Mouse (Mus musculus) ES-E14 (cell line): Measurements from ENCODE around the gene Fam169b. TPM values are rescaled to one million over a fixed set of nuclear protein-coding genes. Genes with fewer than 3 reads are reported as not detected.
"Not testable (repeated sequence)": the region's sequence is repeated elsewhere in the genome, so short reads cannot be mapped to it uniquely, and the experiment has no call there.

Experiments
- DNase-seq: peaks from one replicate; pipeline ENCODE4 v3.0.0-alpha.2; 2013; ENCODE audit warnings: low read depth, low spot score
- H3K27ac ChIP-seq: 2 replicates; pipeline ENCODE4 v1.5.1; 2012; ENCODE audit warnings: low read depth, mild to moderate bottlenecking, low read length, moderate library complexity, mixed read lengths; ENCODE audit not compliant: poor library complexity, insufficient read depth, severe bottlenecking
- H3K36me3 ChIP-seq: 2 replicates; pipeline ENCODE4 v1.6.1; 2012; ENCODE audit warnings: mild to moderate bottlenecking, low read length, moderate library complexity, mixed read lengths; ENCODE audit not compliant: control insufficient read depth, poor library complexity, insufficient read depth, severe bottlenecking
- H3K4me1 ChIP-seq, 2 experiments: fragments of 150-350 bp in 1 of 2; sonication (generic) in 1 of 2; 2 replicates each; pipeline ENCODE4 v1.6.1; 2012; ENCODE audit warnings: low read length in 2 of 2, mild to moderate bottlenecking in 1 of 2, mixed read lengths in 1 of 2; ENCODE audit not compliant: control insufficient read depth in 2 of 2, insufficient read depth in 2 of 2, poor library complexity in 1 of 2
- H3K4me3 ChIP-seq, 2 experiments: fragments of 150-350 bp in 1 of 2; sonication (generic) in 1 of 2; 2 replicates each; pipeline ENCODE4 v1.5.1; 2012; ENCODE audit warnings: low read length in 2 of 2, low read depth in 1 of 2, mild to moderate bottlenecking in 1 of 2, mixed read lengths in 1 of 2; ENCODE audit not compliant: insufficient read depth in 1 of 2, poor library complexity in 1 of 2, severe bottlenecking in 1 of 2
- H3K9ac ChIP-seq: 2 replicates; pipeline ENCODE4 v1.6.1; 2012; ENCODE audit warnings: low read depth, mild to moderate bottlenecking, low read length, mixed read lengths; ENCODE audit not compliant: poor library complexity, insufficient read depth, severe bottlenecking
- H3K9me3 ChIP-seq: fragments of 150-350 bp; sonication (generic); 2 replicates; pipeline ENCODE4 v1.6.1; 2012; ENCODE audit warnings: low read depth, mild to moderate bottlenecking, low read length; ENCODE audit not compliant: control insufficient read depth, insufficient read depth
- CHD2 ChIP-seq: IDR thresholded peaks from 2 replicates; pipeline ENCODE4 v1.6.1; 2014; ENCODE audit warnings: mild to moderate bottlenecking, low read depth, low read length, inconsistent platforms
- HCFC1 ChIP-seq: IDR thresholded peaks from 2 replicates; pipeline ENCODE4 v1.6.1; 2012; ENCODE audit warnings: low read length, inconsistent platforms, borderline replicate concordance; ENCODE audit not compliant: insufficient read depth
- MAFK ChIP-seq: IDR thresholded peaks from 2 replicates; pipeline ENCODE4 v1.6.1; 2014; ENCODE audit warnings: mild to moderate bottlenecking, low read depth, low read length, inconsistent platforms; ENCODE audit not compliant: insufficient read depth
- ZC3H11A ChIP-seq: IDR thresholded peaks from 2 replicates; pipeline ENCODE4 v1.6.1; 2012; ENCODE audit warnings: low read depth, mild to moderate bottlenecking, inconsistent platforms, low read length, borderline replicate concordance
- ZNF384 ChIP-seq: IDR thresholded peaks from 2 replicates; pipeline ENCODE4 v1.6.1; 2012; ENCODE audit warnings: low read depth, low read length, inconsistent platforms
- in situ Hi-C, 2 experiments: fragments of 600-800 bp; cut with MboI; formaldehyde crosslinking; loops; one replicate each; pipeline ENCODE4 v1.15.1; 2025; ENCODE audit warnings: low sequenced_read_pairs in 2 of 2, inconsistent platforms in 1 of 2; ENCODE audit not compliant: unreplicated experiment in 2 of 2
- total RNA-seq: library from RNA; depleted of rRNA; stranded (reverse); fragments of 300-350 nt; gene quantifications from 2 replicates; pipeline ENCODE4 v1.2.3, GENCODE M21; 2012

Fam169b gene
- total RNA-seq, 1 experiment = 5.7 TPM

GRCm38 (mm10) chr7:68283776-68284175, 10.1 kb downstream of the Fam169b start:
- DNase-seq = no peak
- Histone ChIP-seq H3K36me3 (peaks cover 1% of the 10 kb centered on the region; the same call in 1 of the 2 replicates), H3K4me1 (peaks cover 3 to 20% of the 10 kb centered on the region in 2 experiments; a peak in 2 of 4 replicates), H3K4me3 (no peak overlapping the region), H3K27ac (no peak overlapping the region), H3K9me3 (no peaks in the 10 kb centered on the region), H3K9ac (no peak overlapping the region)
- in situ Hi-C loops = no loop called here
- no peak for TF ChIP-seq HCFC1

DNA sequence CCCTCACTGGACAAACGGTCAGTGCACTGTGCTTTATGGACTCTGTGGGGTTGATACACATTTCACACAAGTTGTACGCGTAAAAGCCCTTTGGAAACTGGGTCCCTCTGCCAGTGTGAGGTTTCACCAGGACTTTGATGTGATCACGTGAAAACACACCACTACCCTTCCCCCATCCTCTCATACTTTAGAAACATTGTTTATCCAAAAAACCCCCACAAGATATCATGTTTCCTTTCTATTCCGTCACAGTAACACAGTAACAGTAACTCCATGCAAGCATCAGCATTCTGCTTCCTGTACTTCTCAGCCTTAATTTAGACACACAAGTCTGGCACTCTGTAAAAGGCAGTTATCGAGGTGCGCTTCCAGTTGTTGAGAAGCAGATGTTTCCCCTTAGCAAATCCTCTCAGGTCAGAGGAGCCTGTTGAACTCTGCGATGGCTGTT, 12.2 kb downstream of the Fam169b start:
- TF ChIP-seq ZNF384 = no peak
- no peaks in the 10 kb centered on the region for H3K36me3 ChIP-seq
- no peak overlapping the region for H3K4me3 ChIP-seq
- peaks cover 1 to 6% of the 10 kb centered on the region in 2 experiments; a peak in 2 of 4 replicates for H3K4me1 ChIP-seq
- no peak overlapping the region for H3K27ac ChIP-seq
- H3K9me3 ChIP-seq = no peaks in the 10 kb centered on the region
- H3K9ac ChIP-seq = no peak overlapping the region
- DNase-seq = no peak
- in situ Hi-C loops = no loop called here

- no peak overlapping the region for H3K9ac ChIP-seq
- in situ Hi-C loops = no loop called here
- H3K36me3 ChIP-seq = no peaks in the 10 kb centered on the region
- TF ChIP-seq ZNF384 = no peak
- no peak for TF ChIP-seq CHD2
- no peak overlapping the region for H3K4me3 ChIP-seq
- DNase-seq = no peak
- H3K27ac ChIP-seq = no peak overlapping the region
- H3K4me1 ChIP-seq = peaks cover 1 to 6% of the 10 kb centered on the region in 2 experiments; a peak in 2 of 4 replicates
- no peaks in the 10 kb centered on the region for H3K9me3 ChIP-seq
Observed at GRCm38 (mm10) chr7:68286526-68287481, 13.2 kb downstream of the Fam169b start.

GRCm38 (mm10) chr7:68287582-68287981, 13.9 kb downstream of the Fam169b start:
- in situ Hi-C loops = no loop called here
- no peaks in the 10 kb centered on the region for H3K36me3 ChIP-seq
- H3K4me3 ChIP-seq = no peak overlapping the region
- no peak overlapping the region for H3K27ac ChIP-seq
- H3K9ac ChIP-seq = no peak overlapping the region
- TF ChIP-seq MAFK (no peak), HCFC1 (no peak), ZC3H11A (no peak), CHD2 (no peak), ZNF384 (no peak)
- peaks cover 1 to 6% of the 10 kb centered on the region in 2 experiments; a peak in 2 of 4 replicates for H3K4me1 ChIP-seq
- no peaks in the 10 kb centered on the region for H3K9me3 ChIP-seq
- no peak for DNase-seq

- H3K27ac ChIP-seq, DNase-seq, H3K9ac ChIP-seq, H3K36me3 ChIP-seq, H3K4me3 ChIP-seq, H3K4me1 ChIP-seq, H3K9me3 ChIP-seq, in situ Hi-C loops: not testable (repeated sequence)
Observed at GRCm38 (mm10) chr7:68288000-68288399, 14.4 kb downstream of the Fam169b start.
